Mouse (Mus musculus) frontal cortex, postnatal 10 days (tissue): Measurements from ENCODE around the gene Cryaa.
"Not testable (repeated sequence)": the region's sequence is repeated elsewhere in the genome, so short reads cannot be mapped to it uniquely, and the experiment has no call there.

Experiments
- DNase-seq, 2 experiments: peaks; one replicate each; pipeline ENCODE4 v3.0.0; 2022; ENCODE audit warnings: low spot score in 2 of 2, mixed read lengths in 1 of 2

The Cryaa gene

GRCm38 (mm10) chr17:31660661-31661250 is 16.9 kb upstream of the Cryaa start:
- peak; percentile 38 to 51 for DNase-seq

- no peak for DNase-seq
These were observed 14.8 kb upstream of the Cryaa start for GRCm38 (mm10) chr17:31662855-31663254.

- DNase-seq: peak; percentile 53 to 74
These were observed 12.8 kb upstream of the Cryaa start for GRCm38 (mm10) chr17:31664760-31665159.

GRCm38 (mm10) chr17:31668306-31668705 is 9.3 kb upstream of the Cryaa start:
- DNase-seq: no peak

GRCm38 (mm10) chr17:31670163-31670562 is 7.4 kb upstream of the Cryaa start:
- no peak for DNase-seq

- no peak for DNase-seq
These were observed 5.9 kb upstream of the Cryaa start for GRCm38 (mm10) chr17:31671698-31672097.

GRCm38 (mm10) chr17:31672279-31672678 is 5.3 kb upstream of the Cryaa start:
- no peak for DNase-seq

GRCm38 (mm10) chr17:31674426-31674825 is 3.2 kb upstream of the Cryaa start:
- DNase-seq: no peak

- DNase-seq: no peak
These were observed 2.8 kb downstream of the Cryaa start for GRCm38 (mm10) chr17:31680450-31680849.

GRCm38 (mm10) chr17:31685514-31686224 is 8.1 kb downstream of the Cryaa start:
- peak; percentile 66 to 83 for DNase-seq

GRCm38 (mm10) chr17:31686225-31686564 is 8.6 kb downstream of the Cryaa start:
- no peak for DNase-seq

- DNase-seq: no peak
These were observed 10.5 kb downstream of the Cryaa start for GRCm38 (mm10) chr17:31688112-31688511.

- no peak for DNase-seq
These were observed 12.0 kb downstream of the Cryaa start for GRCm38 (mm10) chr17:31689606-31690005.

GRCm38 (mm10) chr17:31692918-31693317 is 15.3 kb downstream of the Cryaa start:
- DNase-seq: no peak

GRCm38 (mm10) chr17:31693330-31694022 is 15.9 kb downstream of the Cryaa start:
- DNase-seq: peak; percentile 34 to 64

- DNase-seq: no peak
These were observed 16.4 kb downstream of the Cryaa start for GRCm38 (mm10) chr17:31694023-31694376.

- no peak for DNase-seq
These were observed 17.3 kb downstream of the Cryaa start for GRCm38 (mm10) chr17:31694949-31695348.

- not testable (repeated sequence) for DNase-seq
These were observed 17.7 kb downstream of the Cryaa start for GRCm38 (mm10) chr17:31695356-31695755.

- DNase-seq: no peak
These were observed 20.7 kb downstream of the Cryaa start for GRCm38 (mm10) chr17:31698347-31698746.

GRCm38 (mm10) chr17:31703276-31703980 is 25.8 kb downstream of the Cryaa start:
- no peak for DNase-seq

- DNase-seq: peak; percentile 53 to 58
These were observed 27.8 kb downstream of the Cryaa start for GRCm38 (mm10) chr17:31705271-31706020.
